Mouse (Mus musculus): ENCODE measurements at regions not wholly inside any gene's neighbourhood (a gene's known extent, or its start where the extent isn't known, plus 50 kb on each side); places are given as distances from the start of the nearest gene placed in this dataset.

DNA sequence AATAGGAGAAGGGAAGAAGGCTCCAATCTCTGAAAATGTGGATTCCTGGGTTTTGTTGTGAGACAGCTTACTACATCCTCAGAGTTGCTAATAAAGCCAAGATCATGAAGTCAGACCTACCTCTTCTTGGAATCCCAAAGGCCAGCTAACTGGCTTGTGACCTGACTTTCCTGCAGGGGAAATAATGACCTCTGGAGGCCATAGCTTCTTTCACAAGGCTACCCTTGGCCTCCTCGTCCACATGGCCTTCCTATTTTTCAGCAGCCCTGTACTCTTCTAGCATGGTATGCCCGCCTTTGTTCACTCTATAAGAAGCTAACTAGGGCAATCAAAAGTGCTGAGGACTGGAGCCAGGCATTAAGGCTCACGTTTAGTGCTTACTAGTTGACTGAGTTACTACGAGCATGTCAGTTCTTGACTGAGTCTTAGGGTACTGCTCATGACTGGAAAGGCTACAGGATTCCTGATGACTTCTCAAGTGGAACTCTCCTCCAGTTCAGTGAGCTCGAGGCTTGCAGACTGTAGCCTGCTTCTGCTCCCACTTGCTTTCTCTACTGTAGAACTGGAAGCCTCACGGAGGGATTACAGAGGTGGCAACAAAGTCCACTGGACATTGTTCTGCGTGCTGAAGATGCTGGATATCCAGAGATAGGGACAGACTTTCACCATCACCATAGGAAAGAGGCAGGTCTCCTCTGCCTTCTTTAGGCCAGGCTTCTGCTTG lies 230.8 kb upstream of the Map3k1 start:
- DNase-seq (ENCODE audit: low spot score), result no peak

DNA sequence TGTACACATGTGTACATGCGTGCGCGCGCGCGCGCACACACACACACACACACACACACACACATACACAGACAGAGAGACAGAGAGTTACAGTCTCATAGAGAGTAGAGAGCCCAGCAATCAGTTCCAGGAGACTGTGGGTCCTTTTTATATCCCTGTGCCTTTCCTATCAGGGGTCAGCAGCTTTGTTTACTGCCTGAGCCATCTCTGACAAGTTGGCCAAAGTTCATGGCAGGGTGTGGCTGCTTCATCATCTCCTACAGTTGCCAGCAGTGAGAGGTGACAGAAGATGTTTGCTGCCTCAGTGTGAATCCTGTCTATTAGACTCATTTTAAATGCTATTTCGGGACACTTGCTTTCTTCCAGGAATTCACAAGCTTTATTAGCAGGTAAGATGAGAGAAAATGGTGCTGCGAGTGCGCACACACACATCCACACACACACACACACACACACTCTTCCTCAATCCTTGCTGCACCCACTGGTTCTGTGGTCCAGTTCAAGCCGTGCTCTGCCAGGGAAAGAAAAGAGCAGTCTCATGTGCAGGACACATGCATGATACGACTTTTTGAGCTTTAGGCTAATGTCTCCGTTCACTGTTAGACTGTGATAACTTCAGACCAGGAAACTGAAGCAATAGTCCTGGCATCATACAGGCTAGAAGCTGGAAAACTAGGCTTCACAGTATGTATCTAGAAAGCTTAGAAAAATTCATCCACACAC lies 234.9 kb upstream of the Map3k1 start:
- no peak for DNase-seq (ENCODE audit: low spot score)

DNA sequence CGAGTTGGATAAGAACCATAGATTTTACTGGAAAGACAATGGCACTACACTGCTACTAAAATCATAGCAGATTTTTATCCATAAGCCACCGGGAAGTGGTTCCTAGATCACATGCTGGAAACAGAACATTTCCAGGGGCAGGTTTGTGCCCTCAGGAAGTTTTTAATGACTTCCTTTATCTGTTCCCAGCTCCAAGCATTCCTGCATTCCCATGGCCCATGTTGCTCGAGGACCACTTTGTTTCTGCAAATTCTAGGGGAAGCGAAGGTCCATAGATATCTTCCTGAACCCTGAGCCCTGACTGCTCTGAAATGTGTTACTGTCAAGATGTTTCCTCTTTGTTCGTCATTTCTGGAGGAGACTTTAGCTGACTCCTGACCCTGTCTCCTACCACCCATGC lies 235.6 kb upstream of the Map3k1 start:
- DNase-seq (ENCODE audit: low spot score), result no peak

DNA sequence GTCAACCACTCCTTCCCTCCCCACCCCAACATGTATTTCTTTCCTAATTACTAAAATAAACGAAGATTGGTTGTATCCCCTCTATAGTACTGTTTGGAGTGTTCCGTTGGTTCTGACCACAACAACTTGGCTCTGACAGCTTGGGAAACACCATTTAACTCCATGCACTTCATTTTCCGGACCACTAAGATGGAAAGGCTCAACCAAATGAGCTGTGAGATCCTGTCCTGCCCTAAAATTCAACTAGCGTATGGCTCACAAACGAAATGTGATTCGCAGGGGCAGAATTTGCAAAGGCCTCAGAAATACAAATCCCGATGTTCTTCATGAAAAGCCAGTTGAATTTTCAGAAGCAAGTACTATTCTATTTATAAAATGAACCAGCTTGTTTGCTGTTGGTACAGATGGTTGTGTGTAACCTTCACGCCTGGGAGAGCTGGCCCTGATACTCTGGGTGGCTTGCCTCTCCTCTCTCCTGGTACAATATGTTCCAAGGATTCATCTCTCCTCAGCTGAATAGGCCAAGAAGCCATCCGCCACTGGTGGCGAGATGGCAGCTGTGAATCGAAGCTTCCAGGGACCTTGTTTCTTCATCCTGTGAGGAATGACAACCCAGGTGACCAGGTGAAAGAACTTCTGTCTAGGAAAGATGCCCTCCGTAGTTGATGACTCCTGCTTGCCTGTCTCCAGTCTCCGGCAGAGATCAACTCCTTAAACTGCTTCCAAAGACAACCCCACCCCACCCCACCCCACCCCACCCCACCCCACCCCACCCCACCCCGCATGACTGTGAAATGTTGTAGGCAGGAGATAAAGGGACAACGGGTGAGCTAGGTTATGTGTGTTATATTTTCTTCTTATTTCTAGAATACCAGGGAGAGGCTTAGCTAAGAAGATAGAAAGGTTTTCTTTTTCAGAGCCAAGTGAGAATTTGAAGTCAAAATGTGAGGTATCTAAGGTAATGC lies 237.7 kb upstream of the Map3k1 start:
- no peak for DNase-seq (ENCODE audit: low spot score)

DNA sequence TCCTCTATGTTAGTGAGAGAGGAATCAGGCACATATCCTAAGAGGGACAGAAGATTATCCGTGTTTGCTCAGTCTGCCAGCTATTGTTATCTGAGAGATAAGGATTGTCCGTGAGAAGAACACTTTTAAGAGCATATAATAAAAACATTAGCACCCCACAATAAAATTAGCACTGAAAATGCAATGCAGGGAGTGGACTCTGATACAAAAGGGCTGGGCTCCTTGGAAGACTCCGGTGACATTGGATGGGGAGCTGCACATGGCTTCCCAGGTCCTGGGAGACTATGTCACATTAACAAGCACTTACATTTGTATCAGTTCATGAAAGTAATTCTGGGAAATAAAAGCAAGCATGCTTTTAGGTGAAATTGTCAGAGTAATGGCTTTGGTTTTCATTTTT lies 238.6 kb upstream of the Map3k1 start:
- DNase-seq (ENCODE audit: low spot score), result no peak

DNA sequence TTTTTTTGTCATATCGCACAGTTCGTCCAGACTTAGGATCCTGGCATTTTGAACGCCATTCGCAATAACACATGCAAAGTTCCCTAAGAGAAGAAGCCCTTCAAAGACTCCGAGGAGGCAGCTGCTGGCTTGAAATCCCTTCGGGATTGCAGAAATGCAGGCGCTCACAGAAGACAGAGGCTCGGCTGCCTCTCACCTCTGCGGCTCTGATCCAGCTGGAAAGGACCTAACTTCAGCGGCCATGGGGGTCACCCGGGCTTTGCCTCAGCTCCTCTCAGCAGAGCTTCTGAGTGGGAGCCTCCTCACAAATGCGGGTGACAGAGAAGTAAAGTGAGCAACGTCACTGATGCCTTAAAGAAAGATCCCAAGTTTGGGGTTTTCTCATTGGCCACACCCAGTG lies 239.1 kb upstream of the Map3k1 start:
- DNase-seq (ENCODE audit: low spot score), result no peak

DNA sequence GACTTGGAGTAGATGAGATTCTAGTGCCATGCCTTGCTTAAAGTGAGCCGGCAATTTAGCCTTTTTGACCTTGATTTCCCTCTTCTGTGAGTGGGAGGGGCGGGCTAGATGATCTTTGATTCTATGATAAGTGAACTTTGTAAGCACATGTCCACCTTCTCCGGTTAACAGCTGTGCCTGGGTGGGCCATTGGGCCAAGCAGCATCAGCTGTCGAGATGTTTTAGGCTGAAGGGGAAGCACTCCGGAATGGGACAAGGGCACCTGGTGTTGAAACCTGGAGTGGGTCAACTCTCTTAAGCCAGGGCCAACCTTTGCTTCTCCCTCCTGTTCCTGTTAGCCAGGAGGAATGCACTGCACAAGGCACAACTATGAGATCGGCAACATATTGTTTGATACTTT lies 239.5 kb upstream of the Map3k1 start:
- no peak for DNase-seq (ENCODE audit: low spot score)

DNA sequence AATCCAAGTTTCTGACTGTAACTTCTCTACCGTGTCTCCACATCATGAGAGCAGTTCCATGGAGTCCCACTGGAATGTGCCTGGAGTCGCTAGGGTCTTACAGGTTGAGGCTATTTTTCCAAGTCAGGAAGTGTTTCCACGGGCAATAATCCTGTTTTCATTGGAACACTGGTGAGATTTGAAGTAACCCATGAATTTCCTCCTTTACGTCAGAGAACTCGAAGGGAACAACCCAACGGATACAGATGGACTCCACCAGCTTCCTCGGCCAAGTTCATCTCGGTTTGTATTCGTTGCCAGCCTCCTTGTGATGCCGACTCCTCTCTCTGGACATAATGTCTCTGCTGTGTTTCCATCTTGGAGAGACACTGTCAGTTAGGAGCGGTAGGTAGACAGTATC lies 237.4 kb upstream of the Ankrd55 start:
- no peak for DNase-seq (ENCODE audit: low spot score)

DNA sequence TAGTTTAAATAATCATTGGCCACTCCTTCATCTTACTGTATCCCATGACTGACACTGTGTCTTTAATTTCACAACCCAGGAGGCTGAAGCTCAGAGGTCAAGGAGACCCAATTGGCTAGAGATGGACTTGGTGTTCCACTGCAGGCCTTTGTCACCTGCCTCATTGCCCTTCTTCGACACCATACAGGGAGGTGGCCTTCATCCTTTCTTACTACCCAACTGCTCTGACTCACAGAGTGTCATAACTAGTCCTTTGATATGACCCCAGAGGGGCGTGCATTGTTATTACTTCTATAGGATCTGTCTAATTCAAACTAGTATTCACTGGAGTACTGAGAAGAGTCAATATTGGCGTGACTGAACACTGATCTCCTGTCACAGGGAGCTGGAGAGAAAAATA lies 236.2 kb upstream of the Ankrd55 start:
- no peak for DNase-seq (ENCODE audit: low spot score)

DNA sequence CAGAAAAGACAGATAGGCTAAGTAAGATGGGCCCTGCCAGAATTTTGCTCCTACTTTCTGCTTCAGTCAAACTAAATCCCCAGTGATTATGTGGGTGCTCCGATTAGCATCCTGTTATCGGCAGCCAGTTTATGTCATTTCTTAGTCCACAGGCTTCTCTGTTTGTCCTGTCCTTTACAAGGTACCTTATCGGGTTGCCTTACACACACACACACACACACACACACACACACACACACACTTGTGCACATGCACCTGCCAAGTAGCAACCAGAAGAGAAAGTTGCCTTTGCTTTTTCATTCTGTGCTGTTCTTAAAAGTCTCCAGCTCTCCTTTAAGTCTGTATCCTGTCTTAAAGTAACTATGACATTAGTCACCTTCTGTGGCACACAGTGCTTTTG lies 235.8 kb upstream of the Ankrd55 start:
- DNase-seq (ENCODE audit: low spot score), result no peak

DNA sequence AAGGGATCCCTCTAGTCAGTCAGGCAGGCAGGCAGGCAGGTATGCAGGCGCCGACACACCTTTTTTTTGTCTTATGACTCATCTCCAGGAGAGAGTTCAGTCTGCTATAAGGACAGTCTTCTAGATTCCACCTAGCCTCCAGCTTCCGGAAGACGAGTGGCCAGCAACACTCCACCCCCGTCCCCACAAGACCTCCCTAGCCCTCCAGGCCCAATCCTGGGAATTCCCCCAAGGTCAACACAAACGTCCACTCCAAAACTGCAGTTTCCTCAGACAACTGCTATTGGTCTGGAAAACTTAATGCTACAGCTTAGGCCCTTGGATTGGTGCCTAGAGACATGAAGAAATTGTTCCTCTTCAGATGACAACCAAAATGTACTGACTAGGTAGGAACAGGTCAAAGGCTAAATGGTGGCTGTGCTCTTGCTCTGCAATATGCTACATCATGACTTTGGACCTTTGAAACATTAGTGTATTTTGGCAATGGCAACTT lies 233.3 kb upstream of the Ankrd55 start:
- peak; percentile 32 for DNase-seq (ENCODE audit: low spot score)

DNA sequence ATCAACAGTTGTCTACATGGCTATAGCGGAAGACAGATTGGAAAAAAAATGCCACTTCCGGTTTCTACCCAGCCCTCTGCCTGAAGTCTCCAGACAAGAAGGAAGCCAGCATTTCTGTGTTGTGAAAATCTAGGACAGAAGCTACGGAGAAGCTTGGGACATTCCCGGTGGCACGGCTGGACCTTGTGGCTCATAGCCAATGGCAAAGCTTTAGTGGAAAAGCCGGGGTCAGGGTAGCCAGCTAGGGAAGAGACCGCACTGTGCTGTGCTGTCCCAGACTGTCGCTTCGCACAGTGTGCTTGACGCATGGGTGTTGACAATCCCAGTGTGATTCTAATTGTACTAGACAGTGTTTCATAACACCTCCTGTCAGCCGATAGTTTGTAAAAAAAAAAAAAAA lies 230.0 kb upstream of the Ankrd55 start:
- DNase-seq (ENCODE audit: low spot score), result no peak

DNA sequence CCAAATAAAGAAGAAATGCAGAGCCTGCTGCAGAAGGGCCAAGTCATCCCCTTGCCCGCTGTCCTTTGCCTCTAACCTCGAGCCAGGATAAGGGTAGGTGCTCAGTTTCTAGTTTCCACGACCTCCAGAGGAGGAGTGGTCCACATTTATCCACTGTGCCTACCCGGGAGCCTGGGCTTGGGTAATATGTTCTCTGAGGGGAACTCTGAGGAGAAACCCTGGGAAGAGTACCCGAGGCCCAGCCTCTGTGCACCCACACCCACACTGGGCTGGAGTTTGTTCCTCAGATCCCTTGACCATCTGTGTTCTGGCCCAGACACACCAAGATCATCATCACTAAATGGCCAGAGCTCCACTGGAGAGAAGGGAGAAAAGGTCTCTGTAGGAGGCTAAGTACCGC lies 229.5 kb upstream of the Ankrd55 start:
- no peak for DNase-seq (ENCODE audit: low spot score)

DNA sequence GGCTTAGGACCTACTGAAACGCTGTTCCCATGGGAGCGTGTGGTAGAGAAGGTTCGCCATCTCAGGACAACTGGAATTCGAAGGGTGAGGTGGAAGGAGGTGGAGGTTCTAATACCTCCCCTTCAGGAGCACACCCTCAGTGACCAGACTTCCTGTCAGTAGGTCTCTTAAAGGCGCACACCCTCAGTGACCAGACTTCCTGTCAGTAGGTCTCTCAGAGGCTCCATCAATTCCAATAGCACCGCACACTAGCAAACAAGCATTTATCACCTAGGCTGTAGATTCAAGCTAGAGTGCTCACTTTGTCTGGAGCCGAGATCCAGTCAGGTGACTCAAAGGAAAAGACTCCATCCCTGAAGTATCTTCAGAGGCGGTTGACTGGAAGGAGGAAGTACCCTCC lies 226.2 kb upstream of the Ankrd55 start:
- DNase-seq (ENCODE audit: low spot score), result no peak

DNA sequence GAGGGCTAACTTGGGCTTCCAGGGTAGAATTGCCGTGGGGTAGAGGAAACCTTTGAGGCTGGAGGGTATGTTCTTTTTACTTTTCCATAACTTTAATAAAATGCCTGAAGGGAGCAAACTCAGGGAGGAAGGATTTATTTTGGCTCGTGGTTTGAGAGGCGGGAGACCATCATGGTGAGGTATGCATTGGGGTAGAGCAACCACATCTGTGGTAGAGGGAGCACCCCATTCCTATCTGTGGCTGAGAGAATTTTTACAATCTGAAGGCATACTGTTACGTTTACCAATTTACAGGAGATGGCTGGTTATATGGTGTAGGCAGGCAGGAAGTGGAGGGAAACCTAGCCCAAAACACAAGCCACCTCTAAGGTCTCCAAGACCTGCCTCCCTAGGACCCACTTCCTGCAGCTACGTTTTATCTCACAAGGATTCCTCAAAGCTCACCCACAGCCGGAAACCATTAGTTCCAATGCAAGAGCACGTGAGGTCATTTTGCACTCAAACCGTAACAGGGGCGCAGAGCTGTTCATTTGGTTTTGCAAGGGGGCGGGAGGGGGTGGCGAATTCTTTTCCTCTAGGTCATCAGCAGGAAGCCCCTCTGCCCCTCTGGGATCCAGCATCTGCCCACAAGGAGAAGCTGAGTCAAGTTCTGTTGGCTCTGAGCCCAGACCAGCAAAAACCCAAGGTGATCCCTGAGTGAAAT lies 224.7 kb upstream of the Ankrd55 start:
- no peak for DNase-seq (ENCODE audit: low spot score)

DNA sequence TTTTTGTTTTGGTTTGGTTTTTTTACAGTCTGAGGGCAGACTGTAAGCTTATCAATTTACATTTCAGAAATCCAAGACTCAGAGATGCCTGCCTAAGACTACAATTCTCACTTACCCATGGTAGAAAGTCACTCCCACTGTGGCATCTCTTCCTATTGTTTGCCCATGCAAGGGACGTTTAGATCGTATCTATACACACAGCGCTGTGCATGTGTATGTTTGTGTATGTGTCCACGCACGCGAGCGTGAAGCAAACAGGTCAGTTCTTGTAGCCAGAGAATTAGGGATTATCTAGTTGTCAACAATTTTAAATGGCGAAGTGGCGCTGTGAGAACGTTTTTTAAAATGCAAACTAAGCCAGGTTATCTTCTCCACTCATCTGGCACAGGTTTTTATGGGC lies 223.6 kb upstream of the Ankrd55 start:
- DNase-seq (ENCODE audit: low spot score), result peak; percentile 47

DNA sequence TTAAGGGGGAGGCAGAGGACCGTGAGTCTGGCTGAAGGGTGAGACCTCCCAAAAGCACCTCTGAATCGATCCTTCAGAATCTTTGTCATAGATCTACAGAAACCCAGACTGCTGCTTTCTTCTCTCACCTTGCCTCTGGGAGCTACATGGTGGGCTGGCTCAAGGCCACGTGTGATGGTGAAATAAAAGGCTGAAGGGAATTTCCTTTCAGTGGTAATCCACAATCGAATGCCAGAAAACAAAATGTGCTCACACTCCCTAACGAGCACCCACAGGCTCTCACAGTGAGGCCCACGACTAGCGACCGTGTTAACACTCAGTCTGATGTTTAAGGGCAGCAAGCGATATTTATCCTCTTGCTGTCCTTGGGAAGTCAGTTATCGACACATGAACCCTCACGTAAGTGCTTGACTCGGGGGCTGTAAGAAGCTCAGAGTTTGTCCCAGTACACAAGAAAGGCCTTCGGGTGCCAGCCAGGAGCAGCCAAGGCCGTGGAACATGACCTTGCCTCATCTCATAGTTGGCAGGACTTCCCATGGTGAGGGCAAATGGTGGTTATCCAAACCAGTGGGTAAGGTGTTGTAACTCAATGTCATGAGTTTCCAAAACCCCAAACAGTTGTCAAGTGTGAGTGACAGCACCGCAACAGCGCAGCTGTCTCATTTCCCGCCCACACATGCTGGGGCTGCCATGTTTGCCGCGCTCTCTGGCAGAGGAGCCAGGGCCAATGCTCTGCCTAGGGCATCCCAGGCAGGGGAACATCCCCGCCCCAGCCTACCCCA lies 221.0 kb upstream of the Ankrd55 start:
- no peak for DNase-seq (ENCODE audit: low spot score)

DNA sequence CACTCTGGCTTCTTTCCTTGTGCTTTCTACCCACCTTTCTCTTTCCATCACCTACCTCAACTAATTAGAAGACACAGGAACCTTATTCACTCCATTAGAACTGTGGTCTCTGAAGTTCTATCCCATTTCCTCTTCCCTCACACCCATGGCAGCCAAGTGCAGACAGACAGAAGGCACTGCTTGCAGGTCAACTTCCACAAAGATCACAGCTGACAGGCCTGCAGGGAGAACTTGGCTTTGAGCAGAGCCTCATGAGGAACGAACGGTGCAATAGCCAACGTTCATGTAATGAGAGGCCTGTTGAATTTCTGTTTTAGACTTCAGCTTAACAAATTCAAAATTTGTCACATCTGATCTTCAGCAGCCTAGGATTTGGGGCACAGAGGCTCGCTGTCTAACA lies 217.5 kb upstream of the Ankrd55 start:
- no peak for DNase-seq (ENCODE audit: low spot score)

DNA sequence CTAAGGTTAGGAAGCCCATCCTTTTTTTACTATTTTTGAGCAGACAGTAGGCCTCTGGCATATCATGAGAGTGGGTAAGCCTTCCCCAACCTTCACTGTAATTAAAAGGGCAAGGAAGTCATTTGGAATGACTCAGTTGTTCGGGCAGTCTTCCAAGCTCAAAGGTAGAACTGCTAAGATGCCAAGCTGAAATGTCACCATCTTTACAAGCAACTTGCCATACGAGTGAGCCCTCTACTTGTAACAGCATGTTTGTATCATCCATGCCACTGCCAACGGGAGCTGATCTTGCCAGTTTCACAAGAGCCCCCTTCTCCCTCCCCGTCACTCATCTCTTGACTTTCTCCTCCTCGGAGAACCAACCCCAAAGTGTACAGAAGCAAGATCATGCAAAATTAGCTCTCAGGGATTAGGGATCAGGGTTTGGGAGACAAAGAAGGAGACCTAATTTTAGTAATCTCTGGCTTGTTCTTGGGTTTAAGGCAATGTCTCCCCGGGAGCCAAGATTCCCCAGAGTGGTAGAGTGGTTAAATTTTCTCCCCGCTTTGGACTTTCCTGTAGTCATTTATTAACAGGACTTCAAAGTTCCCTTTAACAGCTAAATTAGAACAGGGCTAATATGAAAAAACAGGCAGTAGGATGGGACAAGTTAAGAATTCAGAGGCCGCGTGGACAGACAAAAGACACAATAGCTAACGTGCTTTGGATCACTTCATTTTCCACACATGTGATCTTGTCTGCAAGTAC lies 216.9 kb upstream of the Ankrd55 start:
- DNase-seq (ENCODE audit: low spot score), result peak; percentile 70

DNA sequence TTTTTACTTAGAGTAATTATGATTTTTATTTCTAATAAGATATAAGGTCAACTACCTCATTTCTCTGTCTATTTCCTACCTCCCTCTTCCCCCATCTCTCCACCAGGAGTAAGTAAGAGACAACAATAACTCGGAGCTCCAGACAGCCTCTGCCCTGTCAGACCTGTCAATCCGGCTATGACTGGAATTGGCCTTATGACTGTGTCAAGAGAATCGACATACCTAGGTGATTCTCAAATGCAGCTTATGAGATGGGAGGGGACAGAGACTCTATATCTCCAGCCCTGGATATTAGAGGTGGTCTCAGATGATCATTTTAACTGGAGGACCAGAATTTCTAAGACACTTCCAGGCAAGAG lies 216.3 kb upstream of the Ankrd55 start:
- DNase-seq (ENCODE audit: low spot score), result peak; percentile 46

Measured in urinary bladder, postnatal 14 days (tissue).